Mouse (Mus musculus) ES-E14 (cell line): Measurements from ENCODE around the gene Sec24b.

Experiments used
- CHD2 ChIP-seq: IDR thresholded peaks from 2 replicates; pipeline ENCODE4 v1.6.1; 2014; ENCODE audit warnings: mild to moderate bottlenecking, low read depth, low read length, inconsistent platforms
- HCFC1 ChIP-seq: IDR thresholded peaks from 2 replicates; pipeline ENCODE4 v1.6.1; 2012; ENCODE audit warnings: low read length, inconsistent platforms, borderline replicate concordance; ENCODE audit not compliant: insufficient read depth
- ZNF384 ChIP-seq: IDR thresholded peaks from 2 replicates; pipeline ENCODE4 v1.6.1; 2012; ENCODE audit warnings: low read depth, low read length, inconsistent platforms

DNA sequence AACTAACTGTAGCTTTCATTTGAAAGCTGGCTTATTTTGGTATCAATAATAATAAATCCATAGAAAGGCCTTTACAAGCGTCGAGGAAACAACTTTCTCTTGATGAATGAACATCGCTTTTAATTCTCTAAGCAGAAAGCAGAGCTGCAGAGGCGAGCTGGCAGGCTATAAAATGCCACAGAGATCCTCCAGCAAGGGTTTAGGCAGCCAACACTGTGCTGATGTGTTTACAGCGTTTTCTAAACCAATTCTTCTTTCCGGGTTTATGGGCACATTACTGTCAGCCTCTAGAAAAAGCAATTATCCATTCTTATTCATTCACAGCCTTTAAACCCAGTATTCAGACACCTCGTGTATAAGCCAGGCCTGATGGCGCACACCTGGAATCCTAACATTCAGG is 98.8 kb downstream of the Sec24b start:
- TF ChIP-seq ZNF384 (no peak), CHD2 (no peak), HCFC1 (no peak)
